Mouse (Mus musculus): Measurements from ENCODE around the gene Il34. TPM values are rescaled to one million over a fixed set of nuclear protein-coding genes. Genes with fewer than 3 reads are reported as not detected.

The Il34 gene
- 3.3 and 4.1 TPM in 2 replicates for polyA plus RNA-seq (2012; rRNA removed)

DNA sequence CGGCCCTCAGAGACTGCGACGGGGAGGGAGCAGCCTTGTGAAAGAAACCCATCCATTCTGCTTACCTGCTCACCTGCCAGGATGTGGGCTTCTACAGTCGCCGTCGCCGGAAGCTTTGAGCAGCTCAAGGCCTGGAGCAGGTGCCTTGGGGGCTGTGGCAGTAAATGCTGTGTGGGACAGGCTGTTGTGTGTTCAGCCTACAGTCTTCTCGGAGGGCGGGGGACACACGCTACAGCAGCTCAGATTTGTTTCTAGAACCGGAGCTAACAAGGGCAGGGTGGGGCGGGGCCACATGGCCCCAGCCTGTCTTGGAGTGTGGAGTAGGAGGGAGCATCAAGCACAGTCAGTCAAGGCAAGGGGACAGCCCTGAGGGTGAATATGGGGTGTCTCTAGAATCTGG is at the start of gene Il34:
TSS of gene Il34 (minus strand) at position 256 of the 400 bp plus-strand sequence.

DNA sequence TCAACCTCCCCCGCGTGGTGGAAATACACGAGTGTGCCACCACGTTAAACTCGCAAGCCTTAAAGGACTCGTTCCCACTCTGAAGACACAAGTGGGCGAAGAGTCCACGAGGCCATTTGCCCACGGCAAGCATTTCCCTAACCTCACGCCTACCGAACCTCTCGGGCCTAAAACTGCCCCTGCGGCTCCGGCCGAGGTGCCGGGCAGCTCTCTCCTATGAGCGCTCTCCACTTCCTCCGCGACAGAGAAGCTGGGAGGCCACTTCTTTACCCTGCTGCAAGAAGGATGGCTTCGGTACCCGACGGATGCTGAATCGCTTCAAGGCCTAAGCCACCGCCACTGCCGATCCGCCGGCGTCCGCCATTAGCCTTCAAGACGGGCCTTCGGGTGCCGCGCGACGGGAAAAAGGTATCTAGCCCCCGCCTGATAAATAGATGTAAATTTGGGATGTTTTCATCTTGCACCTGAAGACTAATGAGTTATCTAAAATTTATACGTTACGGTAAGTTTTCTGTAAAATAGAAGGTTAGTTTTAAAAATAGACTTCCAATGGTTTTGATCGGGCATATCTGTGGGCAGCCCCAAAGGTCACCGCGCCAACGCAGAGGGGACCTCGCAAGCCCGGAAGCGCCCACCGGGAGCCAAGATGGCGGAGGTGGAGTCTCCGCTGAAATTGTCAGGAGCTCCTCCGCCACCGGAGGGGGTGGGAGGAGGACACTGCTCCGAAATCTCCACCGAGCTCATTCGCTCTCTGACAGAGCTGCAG is 40.9 kb upstream of the Il34 start, which contains the start of the genes Cog4 and Sf3b3:
TSS of gene Cog4 (plus strand) at position 196 of the 766 bp plus-strand sequence.
TSS of gene Sf3b3 (minus strand) at position 383 of the 766 bp plus-strand sequence.

DNA sequence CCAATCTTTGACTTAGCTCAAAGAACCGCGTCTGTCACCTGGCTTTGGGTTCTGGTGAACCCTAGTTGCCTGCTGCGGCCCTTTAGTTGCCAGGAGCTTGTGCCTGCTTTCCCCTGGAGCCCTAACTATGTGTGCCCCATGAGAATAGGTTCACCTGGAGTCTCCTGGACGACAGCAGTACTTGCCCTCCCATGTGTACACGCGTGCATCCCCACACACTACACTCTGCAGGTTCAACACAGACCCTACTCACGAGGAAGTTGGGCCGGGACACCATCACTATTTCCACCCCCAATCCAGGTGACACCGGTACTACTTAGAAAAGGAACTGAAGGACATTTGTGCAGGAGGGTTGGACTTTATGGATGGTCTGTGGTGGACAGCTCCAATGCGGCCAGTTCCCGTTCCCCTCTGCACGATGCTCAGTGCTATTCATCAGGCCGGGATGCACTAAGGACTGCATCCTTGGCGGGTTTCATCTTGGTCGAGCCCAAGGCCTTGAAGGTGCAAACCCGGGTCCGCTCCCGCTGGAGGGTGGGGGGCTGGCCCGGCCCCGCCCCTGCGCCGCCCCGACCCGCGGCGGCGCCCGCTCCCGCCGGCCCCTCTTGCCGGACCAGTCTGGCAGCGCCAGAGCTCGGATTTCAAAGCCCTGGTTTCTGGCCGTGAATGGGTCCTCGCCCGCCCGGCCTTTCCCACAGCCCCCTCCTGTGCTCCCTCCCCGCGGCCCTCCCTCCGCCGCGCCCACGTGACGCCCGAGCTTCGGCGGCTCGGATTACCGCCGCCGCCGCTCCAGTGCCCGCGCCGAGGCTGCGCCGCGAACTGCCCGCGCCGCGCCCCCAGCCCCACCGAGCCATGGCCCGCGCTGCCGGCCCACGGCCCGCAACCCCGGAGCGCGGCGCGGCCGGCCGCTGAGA is 84.8 kb downstream of the Il34 start, which contains the start of gene Mtss1l:
TSS of gene Mtss1l (plus strand) at position 792 of the 914 bp plus-strand sequence.

Other genes with a start within 250 kb of the Il34 start
- 37.4 and 38.9 TPM in 2 replicates for gene Vac14, start 187.3 kb downstream of the Il34 start, polyA plus RNA-seq (2012; rRNA removed)
- 100 and 111 TPM in 2 replicates for gene Mtss1l, start 84.4 kb downstream of the Il34 start, polyA plus RNA-seq (2012; rRNA removed)
- 42.6 and 45.9 TPM in 2 replicates for gene Cog4, start 40.7 kb upstream of the Il34 start, polyA plus RNA-seq (2012; rRNA removed)
- gene Sf3b3, start 40.9 kb upstream of the Il34 start, polyA plus RNA-seq (2012; rRNA removed) = 87.9 and 95.3 TPM in 2 replicates
- gene Fuk, start 96.6 kb upstream of the Il34 start, polyA plus RNA-seq (2012; rRNA removed) = 13.1 and 13.6 TPM in 2 replicates
- 26.0 and 27.0 TPM in 2 replicates for gene St3gal2, start 114.0 kb upstream of the Il34 start, polyA plus RNA-seq (2012; rRNA removed)
- 53.2 and 53.8 TPM in 2 replicates for gene Ddx19a, start 191.9 kb upstream of the Il34 start, polyA plus RNA-seq (2012; rRNA removed)
- gene Ddx19b, start 225.8 kb upstream of the Il34 start, polyA plus RNA-seq (2012; rRNA removed) = 10.9 and 11.2 TPM in 2 replicates
- gene Aars, start 227.2 kb upstream of the Il34 start, polyA plus RNA-seq (2012; rRNA removed) = 66.6 and 67.7 TPM in 2 replicates